Mouse (Mus musculus): ENCODE data around the gene Ece1. TPM values are rescaled to one million over a fixed set of nuclear protein-coding genes. Genes with fewer than 3 reads are reported as not detected.
A peak's percentile ranks its signal among the peaks of the same experiment; 100 is the strongest.

The Ece1 gene
- polyA plus RNA-seq, 1 experiment = 6.0 TPM

- Histone ChIP-seq H3K27ac (ENCODE audit: control insufficient read depth, insufficient read depth, low read depth, low read length) (no peak overlapping the region), H3K4me1 (ENCODE audit: control insufficient read depth, insufficient read depth, low read length) (peaks cover 3% of the 10 kb centered on the region; the same call in 1 of the 2 replicates), H3K4me3 (ENCODE audit: control insufficient read depth, low read depth, low read length) (no peak overlapping the region), H3K36me3 (ENCODE audit: control insufficient read depth, insufficient read depth, low read length) (no peaks in the 10 kb centered on the region), H3K27me3 (ENCODE audit: control insufficient read depth, insufficient read depth, low read length) (no peaks in the 10 kb centered on the region)
- 0 out of 2 replicates have a peak, but pooled peaks have one; percentile 14 for TF ChIP-seq CTCF (IDR thresholded peaks at IDR 0.05; ENCODE audit: control insufficient read depth, insufficient read depth, insufficient replicate concordance, low read depth, low read length)
- TF ChIP-seq POLR2A (IDR thresholded peaks at IDR 0.05; ENCODE audit: control insufficient read depth, low read depth, low read length) = no peak
Observed at GRCm38 (mm10) chr4:137954926-137955396, 92.9 kb downstream of the Ece1 start.

- Histone ChIP-seq H3K4me1 (ENCODE audit: control insufficient read depth, insufficient read depth, low read length) (peaks cover 3% of the 10 kb centered on the region; the same call in 1 of the 2 replicates), H3K36me3 (ENCODE audit: control insufficient read depth, insufficient read depth, low read length) (no peaks in the 10 kb centered on the region), H3K27me3 (ENCODE audit: control insufficient read depth, insufficient read depth, low read length) (no peaks in the 10 kb centered on the region), H3K27ac (ENCODE audit: control insufficient read depth, insufficient read depth, low read depth, low read length) (no peak overlapping the region), H3K4me3 (ENCODE audit: control insufficient read depth, low read depth, low read length) (no peak overlapping the region)
- no peak for TF ChIP-seq CTCF (IDR thresholded peaks at IDR 0.05; ENCODE audit: control insufficient read depth, insufficient read depth, insufficient replicate concordance, low read depth, low read length)
- TF ChIP-seq POLR2A (IDR thresholded peaks at IDR 0.05; ENCODE audit: control insufficient read depth, low read depth, low read length) = no peak
Observed at GRCm38 (mm10) chr4:137956260-137956659, 94.2 kb downstream of the Ece1 start.

GRCm38 (mm10) chr4:137959889-137960665, 98.0 kb downstream of the Ece1 start:
- Histone ChIP-seq H3K36me3 (ENCODE audit: control insufficient read depth, insufficient read depth, low read length) (no peaks in the 10 kb centered on the region), H3K27ac (ENCODE audit: control insufficient read depth, insufficient read depth, low read depth, low read length) (no peak overlapping the region), H3K27me3 (ENCODE audit: control insufficient read depth, insufficient read depth, low read length) (no peaks in the 10 kb centered on the region), H3K4me3 (ENCODE audit: control insufficient read depth, low read depth, low read length) (no peak overlapping the region), H3K4me1 (ENCODE audit: control insufficient read depth, insufficient read depth, low read length) (no peaks in the 10 kb centered on the region)
- TF ChIP-seq POLR2A (IDR thresholded peaks at IDR 0.05; ENCODE audit: control insufficient read depth, low read depth, low read length) (no peak), CTCF (IDR thresholded peaks at IDR 0.05; ENCODE audit: control insufficient read depth, insufficient read depth, insufficient replicate concordance, low read depth, low read length) (no peak)

GRCm38 (mm10) chr4:137960757-137961156, 98.7 kb downstream of the Ece1 start:
- no peak overlapping the region for H3K27ac ChIP-seq (ENCODE audit: control insufficient read depth, insufficient read depth, low read depth, low read length)
- H3K4me3 ChIP-seq (ENCODE audit: control insufficient read depth, low read depth, low read length) = no peak overlapping the region
- no peaks in the 10 kb centered on the region for H3K36me3 ChIP-seq (ENCODE audit: control insufficient read depth, insufficient read depth, low read length)
- H3K4me1 ChIP-seq (ENCODE audit: control insufficient read depth, insufficient read depth, low read length) = no peaks in the 10 kb centered on the region
- no peaks in the 10 kb centered on the region for H3K27me3 ChIP-seq (ENCODE audit: control insufficient read depth, insufficient read depth, low read length)
- TF ChIP-seq POLR2A (IDR thresholded peaks at IDR 0.05; ENCODE audit: control insufficient read depth, low read depth, low read length) (no peak), CTCF (IDR thresholded peaks at IDR 0.05; ENCODE audit: control insufficient read depth, insufficient read depth, insufficient replicate concordance, low read depth, low read length) (no peak)

- TF ChIP-seq CTCF (IDR thresholded peaks at IDR 0.05; ENCODE audit: control insufficient read depth, insufficient read depth, insufficient replicate concordance, low read depth, low read length) (no peak), POLR2A (IDR thresholded peaks at IDR 0.05; ENCODE audit: control insufficient read depth, low read depth, low read length) (no peak)
- H3K36me3 ChIP-seq (ENCODE audit: control insufficient read depth, insufficient read depth, low read length) = no peaks in the 10 kb centered on the region
- H3K27ac ChIP-seq (ENCODE audit: control insufficient read depth, insufficient read depth, low read depth, low read length) = no peak overlapping the region
- H3K4me3 ChIP-seq (ENCODE audit: control insufficient read depth, low read depth, low read length) = no peak overlapping the region
- H3K27me3 ChIP-seq (ENCODE audit: control insufficient read depth, insufficient read depth, low read length) = no peaks in the 10 kb centered on the region
- H3K4me1 ChIP-seq (ENCODE audit: control insufficient read depth, insufficient read depth, low read length) = no peaks in the 10 kb centered on the region
Observed at GRCm38 (mm10) chr4:137962643-137963350, 100.8 kb downstream of the Ece1 start.

GRCm38 (mm10) chr4:137963431-137963830, 101.4 kb downstream of the Ece1 start:
- Histone ChIP-seq H3K4me1 (ENCODE audit: control insufficient read depth, insufficient read depth, low read length) (no peaks in the 10 kb centered on the region), H3K36me3 (ENCODE audit: control insufficient read depth, insufficient read depth, low read length) (no peaks in the 10 kb centered on the region)
- TF ChIP-seq POLR2A (IDR thresholded peaks at IDR 0.05; ENCODE audit: control insufficient read depth, low read depth, low read length) (no peak), CTCF (IDR thresholded peaks at IDR 0.05; ENCODE audit: control insufficient read depth, insufficient read depth, insufficient replicate concordance, low read depth, low read length) (no peak)

GRCm38 (mm10) chr4:137963881-137964584, 102.0 kb downstream of the Ece1 start:
- Histone ChIP-seq H3K4me1 (ENCODE audit: control insufficient read depth, insufficient read depth, low read length) (no peaks in the 10 kb centered on the region), H3K27me3 (ENCODE audit: control insufficient read depth, insufficient read depth, low read length) (no peaks in the 10 kb centered on the region)

More at GRCm38 (mm10) chr4:137963431-137963830, 101.4 kb downstream of the Ece1 start:
- Histone ChIP-seq H3K27me3 (ENCODE audit: control insufficient read depth, insufficient read depth, low read length) (no peaks in the 10 kb centered on the region), H3K27ac (ENCODE audit: control insufficient read depth, insufficient read depth, low read depth, low read length) (no peak overlapping the region), H3K4me3 (ENCODE audit: control insufficient read depth, low read depth, low read length) (no peak overlapping the region)

More at GRCm38 (mm10) chr4:137963881-137964584, 102.0 kb downstream of the Ece1 start:
- Histone ChIP-seq H3K36me3 (ENCODE audit: control insufficient read depth, insufficient read depth, low read length) (no peaks in the 10 kb centered on the region), H3K4me3 (ENCODE audit: control insufficient read depth, low read depth, low read length) (no peak overlapping the region), H3K27ac (ENCODE audit: control insufficient read depth, insufficient read depth, low read depth, low read length) (no peak overlapping the region)
- no peak for TF ChIP-seq POLR2A (IDR thresholded peaks at IDR 0.05; ENCODE audit: control insufficient read depth, low read depth, low read length)
- peak; percentile 75; the same call in 1 of the 2 replicates for TF ChIP-seq CTCF (IDR thresholded peaks at IDR 0.05; ENCODE audit: control insufficient read depth, insufficient read depth, insufficient replicate concordance, low read depth, low read length)

Measured in testis, adult 2 months (tissue).